Comparison of ENCODE assay signal across 21 mouse cellular contexts in the genomic region with DNA sequence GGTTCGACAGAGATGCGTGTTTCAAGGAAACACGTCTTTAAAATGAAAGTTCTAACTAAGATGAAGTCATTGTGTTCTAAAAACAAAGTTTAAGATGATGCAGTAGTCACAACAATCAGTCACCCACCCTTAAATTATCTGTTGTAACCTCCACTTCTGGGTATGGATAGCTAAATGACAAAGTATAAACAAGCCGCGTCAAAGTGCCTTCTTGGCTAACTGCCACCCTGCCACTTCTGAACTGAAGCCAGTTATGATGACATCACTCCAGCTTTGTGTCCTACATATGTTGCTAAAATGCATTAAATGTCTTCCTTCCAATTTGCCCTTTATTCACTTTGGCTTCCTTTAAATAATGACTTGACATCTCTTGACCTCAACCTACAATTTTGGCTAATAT.
DNase-seq lines count a peak whose midpoint lies in the region; ATAC-seq and TF ChIP-seq lines count a peak whose summit lies in the region.
"Had no signal": no experiment of that assay in that cellular context is flagged by ENCODE, and none has a peak within 500 bp of the region (broad histone marks: within the 10 kb centered on the region; RNA-seq: fewer than 3 reads in every experiment).

No protein-coding gene starts in this region.

- ATAC-seq in heart, embryonic 15.5 days (replicated peaks; ENCODE audit: insufficient number of reproducible peaks, insufficient read depth, low FRiP score, low read depth) = no peak
- ATAC-seq in lung, embryonic 16.5 days (ENCODE audit: low read depth) = peak; percentile 87
- ATAC-seq: CD4-positive, CD25-positive, alpha-beta regulatory T cell, adult 4 months; midbrain, embryonic 15.5 days had no signal

- peak; percentile 16 to 79 for DNase-seq in adrenal gland, adult (ENCODE audit: inconsistent age in 2 of 2, low spot score in 1 of 2)
- no peak for DNase-seq in adrenal gland, postnatal 4 days (ENCODE audit: low spot score in 2 of 2)
- DNase-seq in heart, adult 8-10 months (ENCODE audit: low spot score) = no peak
- DNase-seq in lung, adult 2 months = no peak
- DNase-seq in adrenal gland, postnatal 10 days = peak; percentile 53
- no peak for DNase-seq in layer of hippocampus, adult 8-10 months (ENCODE audit: low spot score in 2 of 2)
- DNase-seq: gastrocnemius, adult 2 months; heart, adult 11 months; kidney, adult 2 months; kidney, postnatal 14 days; layer of hippocampus, adult 9-11 months; thymus, postnatal 4 days had no signal

- no peaks in the 10 kb centered on the region for H3K9me3 ChIP-seq in heart, embryonic 15.5 days (replicated peaks)
- no peaks in the 10 kb centered on the region for H3K9me3 ChIP-seq in lung, embryonic 16.5 days (ENCODE audit: control insufficient read depth, low read length)
- H3K9me3 ChIP-seq: embryonic facial prominence, embryonic 12.5 days; limb, embryonic 13.5 days; megakaryocyte, embryonic 14.5 days; midbrain, embryonic 15.5 days had no signal

- no peaks in the 10 kb centered on the region for H3K27me3 ChIP-seq in heart, embryonic 15.5 days
- H3K27me3 ChIP-seq in lung, embryonic 16.5 days (ENCODE audit: control insufficient read depth, insufficient read depth, low read depth, low read length) = no peaks in the 10 kb centered on the region
- H3K27me3 ChIP-seq: embryonic facial prominence, embryonic 12.5 days; limb, embryonic 13.5 days; megakaryocyte, embryonic 14.5 days; midbrain, embryonic 15.5 days had no signal

- H3K4me2 ChIP-seq in heart, embryonic 15.5 days = peak overlapping the region; percentile 25; the same call in 1 of the 2 replicates
- H3K4me2 ChIP-seq in lung, embryonic 16.5 days (ENCODE audit: low read depth, low read length) = peak overlapping the region; percentile 9
- H3K4me2 ChIP-seq: embryonic facial prominence, embryonic 12.5 days; limb, embryonic 13.5 days; midbrain, embryonic 15.5 days had no signal

- no peak for TF ChIP-seq POLR2A in lung, adult 2 months (IDR thresholded peaks at IDR 0.05; ENCODE audit: borderline replicate concordance, extremely low read depth, low read depth, low read length)

- no peak overlapping the region for H3K27ac ChIP-seq in heart, embryonic 15.5 days
- H3K27ac ChIP-seq in lung, embryonic 16.5 days (ENCODE audit: low read length) = no peak overlapping the region
- H3K27ac ChIP-seq: embryonic facial prominence, embryonic 12.5 days; gastrocnemius, adult 2 months; limb, embryonic 13.5 days; liver, embryonic 14.5 days; midbrain, embryonic 15.5 days had no signal

- H3K4me3 ChIP-seq in heart, embryonic 15.5 days = 0 out of 2 replicates have a peak overlapping the region, but pooled peaks have one; percentile 22
- peak overlapping the region; percentile 12 for H3K4me3 ChIP-seq in lung, embryonic 16.5 days (ENCODE audit: low read length)
- no peak overlapping the region for H3K4me3 ChIP-seq in lung, adult 2 months (replicated peaks; ENCODE audit: extremely low read depth, low read depth, low read length)
- H3K4me3 ChIP-seq: embryonic facial prominence, embryonic 12.5 days; gastrocnemius, adult 2 months; limb, embryonic 13.5 days; megakaryocyte, embryonic 14.5 days; midbrain, embryonic 15.5 days had no signal

- H3K36me3 ChIP-seq in heart, embryonic 15.5 days = no peaks in the 10 kb centered on the region
- no peaks in the 10 kb centered on the region for H3K36me3 ChIP-seq in lung, embryonic 16.5 days (ENCODE audit: control insufficient read depth, insufficient read depth, low read length)
- H3K36me3 ChIP-seq: embryonic facial prominence, embryonic 12.5 days; G1E; limb, embryonic 13.5 days; midbrain, embryonic 15.5 days had no signal

- H3K9ac ChIP-seq in heart, embryonic 15.5 days = no peak overlapping the region
- H3K9ac ChIP-seq in lung, embryonic 16.5 days (ENCODE audit: low read length) = no peak overlapping the region
- H3K9ac ChIP-seq: embryonic facial prominence, embryonic 12.5 days; limb, embryonic 13.5 days; liver, embryonic 14.5 days; midbrain, embryonic 15.5 days had no signal

- no peak for TF ChIP-seq CTCF in lung, adult 2 months (IDR thresholded peaks at IDR 0.05; ENCODE audit: insufficient read depth, low read length)

- 45% methylated on average over 5 of the region's 5 CpGs for WGBS in heart, embryonic 15.5 days
- 35% methylated on average over 5 of the region's 5 CpGs for WGBS in lung, embryonic 16.5 days
- 37% methylated on average over 5 of the region's 5 CpGs for WGBS in lung, adult 2 months

- H3K4me1 ChIP-seq in heart, embryonic 15.5 days (replicated peaks) = 0 out of 2 replicates have a peak, but pooled peaks cover 2% of the 10 kb centered on the region
- no peaks in the 10 kb centered on the region for H3K4me1 ChIP-seq in lung, embryonic 16.5 days (replicated peaks; ENCODE audit: control insufficient read depth, insufficient read depth, low read length)
- no peaks in the 10 kb centered on the region; the same call in 1 of the 2 replicates for H3K4me1 ChIP-seq in lung, adult 2 months (ENCODE audit: control insufficient read depth, insufficient read depth, low read length)
- H3K4me1 ChIP-seq: embryonic facial prominence, embryonic 12.5 days; limb, embryonic 13.5 days; megakaryocyte, embryonic 14.5 days; midbrain, embryonic 15.5 days had no signal

Comparison
In these comparisons a context has a peak if more than half of its experiments do, and no peak if none do; other contexts are left out.
1. DNase-seq: peak in adrenal gland, adult (2 of 2) and adrenal gland, postnatal 10 days (single experiment); none in adrenal gland, postnatal 4 days (0 of 2), heart, adult 8-10 months (single experiment), lung, adult 2 months (single experiment) and layer of hippocampus, adult 8-10 months (0 of 2).